ENCODE assay signal across 12 mouse cellular contexts in the genomic region with DNA sequence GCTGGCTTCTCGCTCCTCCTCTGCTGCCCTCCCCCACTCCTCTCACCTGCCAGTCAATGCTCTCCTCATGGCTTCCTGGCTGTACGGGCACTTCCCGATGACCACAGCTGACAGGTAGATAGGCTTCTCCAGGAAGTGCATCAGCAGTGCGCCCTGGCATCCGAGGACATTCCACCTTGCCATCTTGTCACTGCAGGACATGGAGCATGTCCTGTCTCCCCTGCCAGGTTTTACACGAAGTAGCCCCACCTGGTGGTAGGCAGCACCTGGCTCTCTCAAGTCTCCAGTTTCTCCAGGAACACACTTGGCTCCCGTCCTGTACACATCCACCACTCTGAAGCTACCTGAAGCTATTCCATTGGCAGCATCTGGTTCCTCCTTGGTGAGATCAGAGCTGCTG. TPM values are rescaled to one million over a fixed set of nuclear protein-coding genes. Genes with fewer than 3 reads are reported as not detected.
DNase-seq lines count a peak whose midpoint lies in the region; ATAC-seq and TF ChIP-seq lines count a peak whose summit lies in the region.
"Had no signal": no experiment of that assay in that cellular context is flagged by ENCODE, and none has a peak within 500 bp of the region (broad histone marks: within the 10 kb centered on the region; RNA-seq: fewer than 3 reads in every experiment).

No protein-coding gene starts in this region.

- no peak overlapping the region for H3K4me2 ChIP-seq in liver, embryonic 11.5 days
- H3K4me2 ChIP-seq in stomach, postnatal 0 days (replicated peaks; ENCODE audit: low read depth), result no peak overlapping the region
- H3K4me2 ChIP-seq: forebrain, embryonic 13.5 days; heart, embryonic 13.5 days; limb, embryonic 15.5 days had no signal

- 74% methylated on average over 7 of the region's 7 CpGs for WGBS in liver, adult 2 months
- 77% methylated on average over 7 of the region's 7 CpGs for WGBS in liver, embryonic 11.5 days
- 73% methylated on average over 7 of the region's 7 CpGs for WGBS in stomach, postnatal 0 days

- peaks cover 7% of the 10 kb centered on the region for H3K36me3 ChIP-seq in liver, adult 2 months (ENCODE audit: control insufficient read depth, insufficient read depth, low read length)
- H3K36me3 ChIP-seq in liver, embryonic 11.5 days (ENCODE audit: control insufficient read depth, insufficient read depth, low read length), result peaks cover 18% of the 10 kb centered on the region; the same call in 1 of the 2 replicates
- peaks cover 3% of the 10 kb centered on the region; the same call in 1 of the 2 replicates for H3K36me3 ChIP-seq in stomach, postnatal 0 days (ENCODE audit: control insufficient read depth, insufficient read depth, low read length)

- DNase-seq in liver, adult 2 months (ENCODE audit: extremely low read depth, low read depth, low spot score), result no peak
- DNase-seq in liver, embryonic 11.5 days (ENCODE audit: low spot score), result no peak
- peak; percentile 68 for DNase-seq in ZHBTc4 (ENCODE audit: low read depth, low spot score)
- DNase-seq in stomach, postnatal 0 days (ENCODE audit: low spot score), result peak; percentile 38
- DNase-seq in layer of hippocampus, adult 9-11 months, result no peak
- DNase-seq in right cerebral cortex, postnatal 14 days, result no peak
- DNase-seq in layer of hippocampus, adult 18-20 months (ENCODE audit: low spot score in 2 of 2), result no peak
- DNase-seq: kidney, adult 8-10 months had no signal

- H3K27ac ChIP-seq in liver, adult 2 months (replicated peaks; ENCODE audit: insufficient read depth, low read depth, low read length), result no peak overlapping the region
- H3K27ac ChIP-seq in liver, embryonic 11.5 days (ENCODE audit: low read depth, low read length), result no peak overlapping the region
- no peak overlapping the region for H3K27ac ChIP-seq in stomach, postnatal 0 days (replicated peaks)
- H3K27ac ChIP-seq: forebrain, embryonic 13.5 days; heart, embryonic 13.5 days; limb, embryonic 15.5 days had no signal

- TF ChIP-seq POLR2A in liver, adult 2 months (IDR thresholded peaks at IDR 0.05; ENCODE audit: extremely low read depth, insufficient read depth, low read length), result no peak

- H3K79me2 ChIP-seq in liver, adult 2 months (ENCODE audit: control insufficient read depth, insufficient read depth, low read length), result no peaks in the 10 kb centered on the region

- H3K27me3 ChIP-seq in liver, adult 2 months (ENCODE audit: control insufficient read depth, insufficient read depth, low read length), result no peaks in the 10 kb centered on the region
- no peaks in the 10 kb centered on the region for H3K27me3 ChIP-seq in liver, embryonic 11.5 days (replicated peaks; ENCODE audit: control insufficient read depth, insufficient read depth, low read length)
- H3K27me3 ChIP-seq in stomach, postnatal 0 days (ENCODE audit: control insufficient read depth, insufficient read depth, low read length), result no peaks in the 10 kb centered on the region
- H3K27me3 ChIP-seq: forebrain, embryonic 13.5 days; heart, embryonic 13.5 days; limb, embryonic 15.5 days had no signal

- no peaks in the 10 kb centered on the region for H3K9me3 ChIP-seq in liver, embryonic 11.5 days (ENCODE audit: control insufficient read depth, low read length)
- no peaks in the 10 kb centered on the region for H3K9me3 ChIP-seq in stomach, postnatal 0 days (ENCODE audit: control insufficient read depth, low read length)
- H3K9me3 ChIP-seq: forebrain, embryonic 13.5 days; heart, embryonic 13.5 days; limb, embryonic 15.5 days had no signal

- H3K4me1 ChIP-seq in liver, adult 2 months (ENCODE audit: control insufficient read depth, insufficient read depth, low read length), result no peaks in the 10 kb centered on the region
- H3K4me1 ChIP-seq in liver, embryonic 11.5 days (replicated peaks; ENCODE audit: control insufficient read depth, insufficient read depth, low read length), result no peaks in the 10 kb centered on the region; the same call in 1 of the 2 replicates
- no peaks in the 10 kb centered on the region for H3K4me1 ChIP-seq in stomach, postnatal 0 days (replicated peaks; ENCODE audit: control insufficient read depth, insufficient read depth)
- H3K4me1 ChIP-seq: forebrain, embryonic 13.5 days; limb, embryonic 15.5 days had no signal

- H3K4me3 ChIP-seq in liver, adult 2 months (ENCODE audit: insufficient read depth, low read depth, low read length), result no peak overlapping the region
- no peak overlapping the region for H3K4me3 ChIP-seq in liver, embryonic 11.5 days (ENCODE audit: low read depth, low read length)
- no peak overlapping the region for H3K4me3 ChIP-seq in stomach, postnatal 0 days (ENCODE audit: low read depth, low read length)
- H3K4me3 ChIP-seq: forebrain, embryonic 13.5 days; heart, embryonic 13.5 days; limb, embryonic 15.5 days had no signal

- H3K9ac ChIP-seq in liver, adult 2 months (ENCODE audit: low read depth, low read length), result no peak overlapping the region
- no peak overlapping the region for H3K9ac ChIP-seq in liver, embryonic 11.5 days (ENCODE audit: low read depth, low read length)
- no peak overlapping the region for H3K9ac ChIP-seq in stomach, postnatal 0 days (ENCODE audit: low read length)
- H3K9ac ChIP-seq: forebrain, embryonic 13.5 days; heart, embryonic 13.5 days; limb, embryonic 15.5 days had no signal

- TF ChIP-seq EP300 in stomach, postnatal 0 days (optimal IDR thresholded peaks at IDR 0.05), result no peak

- TF ChIP-seq CTCF in liver, adult 2 months (IDR thresholded peaks at IDR 0.05; ENCODE audit: low read depth, low read length), result 0 out of 2 replicates have a peak, but pooled peaks have one; percentile 20
- TF ChIP-seq CTCF in stomach, postnatal 0 days (IDR thresholded peaks at IDR 0.05; ENCODE audit: low read depth), result peak; percentile 57

- no peak for ATAC-seq in liver, embryonic 11.5 days (replicated peaks; ENCODE audit: low FRiP score)
- 0 out of 2 replicates have a peak, but pooled peaks have one; percentile 15 for ATAC-seq in common myeloid progenitor, adult 5-6 weeks (replicated peaks; ENCODE audit: low read depth, poor library complexity, severe bottlenecking)
- ATAC-seq in stomach, postnatal 0 days (ENCODE audit: low FRiP score, low TSS enrichment), result no peak
- ATAC-seq: forebrain, embryonic 13.5 days had no signal

RNA-seq across cellular contexts. Expression of gene Adat1, which starts 10.0 kb away (rescaled TPM):
- 2.8 TPM in 2 replicates for total RNA-seq in liver, adult 2 months (2014; rRNA removed)
- 2.1 and 2.7 TPM in 2 replicates for polyA plus RNA-seq in liver, adult 2 months (2012; rRNA removed)
- 12.7 and 17.8 TPM in 2 replicates for polyA plus RNA-seq in liver, embryonic 11.5 days (2014; fragmentation: Nextera tagmentation; extraction: Ambion mirVana)
- 3.8 and 6.0 TPM in 2 replicates for total RNA-seq in common myeloid progenitor, adult 5-6 weeks (2017)
- polyA plus RNA-seq in stomach, postnatal 0 days (2015; fragmentation: Nextera tagmentation; extraction: Ambion mirVana), result 2.5 TPM in 2 replicates
- 1 to 10 TPM; 5.7 to 6.2 TPM for total RNA-seq in layer of hippocampus, adult 18-20 months (2021)

RNA-seq across cellular contexts. Expression of gene Kars, which starts 29.0 kb away (rescaled TPM):
- total RNA-seq in liver, adult 2 months (2014; rRNA removed), result 50.9 and 53.3 TPM in 2 replicates
- 27.3 and 29.5 TPM in 2 replicates for polyA plus RNA-seq in liver, adult 2 months (2012; rRNA removed)
- polyA plus RNA-seq in liver, embryonic 11.5 days (2014; fragmentation: Nextera tagmentation; extraction: Ambion mirVana), result 261 and 283 TPM in 2 replicates
- total RNA-seq in common myeloid progenitor, adult 5-6 weeks (2017), result 176 and 190 TPM in 2 replicates
- 96.0 and 96.5 TPM in 2 replicates for polyA plus RNA-seq in stomach, postnatal 0 days (2015; fragmentation: Nextera tagmentation; extraction: Ambion mirVana)
- total RNA-seq in layer of hippocampus, adult 18-20 months (2021), result 10 to 100 TPM; 81.0 to 91.2 TPM

RNA-seq across cellular contexts. Expression of gene Terf2ip, which starts 29.1 kb away (rescaled TPM):
- 4.9 and 5.2 TPM in 2 replicates for total RNA-seq in liver, adult 2 months (2014; rRNA removed)
- 5.0 and 5.7 TPM in 2 replicates for polyA plus RNA-seq in liver, adult 2 months (2012; rRNA removed)
- 15.2 and 17.3 TPM in 2 replicates for polyA plus RNA-seq in liver, embryonic 11.5 days (2014; fragmentation: Nextera tagmentation; extraction: Ambion mirVana)
- total RNA-seq in common myeloid progenitor, adult 5-6 weeks (2017), result 14.1 and 15.5 TPM in 2 replicates
- 10.2 and 11.2 TPM in 2 replicates for polyA plus RNA-seq in stomach, postnatal 0 days (2015; fragmentation: Nextera tagmentation; extraction: Ambion mirVana)
- total RNA-seq in layer of hippocampus, adult 18-20 months (2021), result 10 to 100 TPM; 42.9 to 43.9 TPM

RNA-seq across cellular contexts. Expression of gene Gm6793, which starts 32.7 kb away (rescaled TPM):
- total RNA-seq in liver, adult 2 months (2014; rRNA removed), result not detected in 2 replicates
- not detected in 2 replicates for polyA plus RNA-seq in liver, adult 2 months (2012; rRNA removed)
- polyA plus RNA-seq in liver, embryonic 11.5 days (2014; fragmentation: Nextera tagmentation; extraction: Ambion mirVana), result 1.0 and 1.1 TPM in 2 replicates
- 0.32 TPM in 1 of 2 replicates, not detected in the other for total RNA-seq in common myeloid progenitor, adult 5-6 weeks (2017)
- polyA plus RNA-seq in stomach, postnatal 0 days (2015; fragmentation: Nextera tagmentation; extraction: Ambion mirVana), result 0.23 and 0.28 TPM in 2 replicates
- under 1 TPM in 1 of 2 experiments, not detected in 1; 0.25 TPM for total RNA-seq in layer of hippocampus, adult 18-20 months (2021)

RNA-seq across cellular contexts. Expression of gene Gabarapl2, which starts 41.6 kb away (rescaled TPM):
- total RNA-seq in liver, adult 2 months (2014; rRNA removed), result 39.5 and 42.6 TPM in 2 replicates
- polyA plus RNA-seq in liver, adult 2 months (2012; rRNA removed), result 24.1 and 26.8 TPM in 2 replicates
- polyA plus RNA-seq in liver, embryonic 11.5 days (2014; fragmentation: Nextera tagmentation; extraction: Ambion mirVana), result 136 and 141 TPM in 2 replicates
- 28.6 and 41.6 TPM in 2 replicates for total RNA-seq in common myeloid progenitor, adult 5-6 weeks (2017)
- polyA plus RNA-seq in stomach, postnatal 0 days (2015; fragmentation: Nextera tagmentation; extraction: Ambion mirVana), result 290 and 292 TPM in 2 replicates
- 100 to 1,000 TPM; 212 to 219 TPM for total RNA-seq in layer of hippocampus, adult 18-20 months (2021)

Comparison
In these comparisons a context has a peak if more than half of its experiments do, and no peak if none do; other contexts are left out.
1. DNase-seq: peak in ZHBTc4 (single experiment) and stomach, postnatal 0 days (single experiment); none in liver, adult 2 months (single experiment), liver, embryonic 11.5 days (single experiment), layer of hippocampus, adult 9-11 months (single experiment), right cerebral cortex, postnatal 14 days (single experiment) and layer of hippocampus, adult 18-20 months (0 of 2).